Mouse (Mus musculus) thymus, adult 2 months (tissue): ENCODE data around the gene Itga6. TPM values are rescaled to one million over a fixed set of nuclear protein-coding genes. Genes with fewer than 3 reads are reported as not detected.

Experiments used
- DNase-seq: peaks from one replicate; pipeline ENCODE4 v3.0.0; 2021
- H3K27ac ChIP-seq: fragments of 200-500 bp; 2 replicates; pipeline ENCODE4 v1.5.1; 2012; ENCODE audit warnings: low read length, control low read depth; ENCODE audit not compliant: control insufficient read depth, insufficient read depth
- H3K27me3 ChIP-seq: fragments of 200-500 bp; 2 replicates; pipeline ENCODE4 v1.6.1; 2012; ENCODE audit warnings: mild to moderate bottlenecking, low read length, moderate library complexity, mixed read lengths; ENCODE audit not compliant: control insufficient read depth, insufficient read depth
- H3K36me3 ChIP-seq: fragments of 200-500 bp; 2 replicates; pipeline ENCODE4 v1.6.1; 2012; ENCODE audit warnings: mild to moderate bottlenecking, low read length, moderate library complexity; ENCODE audit not compliant: control insufficient read depth, insufficient read depth
- H3K4me1 ChIP-seq: fragments of 200-500 bp; replicated peaks from 2 replicates; pipeline ENCODE4 v1.6.1; 2012; ENCODE audit warnings: low read length; ENCODE audit not compliant: control insufficient read depth, insufficient read depth
- H3K4me3 ChIP-seq: fragments of 200-500 bp; 2 replicates; pipeline ENCODE4 v1.5.1; 2012; ENCODE audit warnings: mild to moderate bottlenecking, low read length, control low read depth, moderate library complexity; ENCODE audit not compliant: control insufficient read depth, insufficient read depth
- CTCF ChIP-seq: fragments of 200-500 bp; IDR thresholded peaks from 2 replicates; pipeline ENCODE4 v1.5.1; 2012; ENCODE audit warnings: mild to moderate bottlenecking, control low read depth, low read length, moderate library complexity, borderline replicate concordance; ENCODE audit not compliant: control insufficient read depth, poor library complexity, insufficient read depth; ENCODE audit errors: extremely low read depth
- POLR2A ChIP-seq: fragments of 200-500 bp; IDR thresholded peaks from 2 replicates; pipeline ENCODE4 v1.6.1; 2012; ENCODE audit warnings: mild to moderate bottlenecking, low read length, control low read depth, moderate library complexity; ENCODE audit not compliant: control insufficient read depth, poor library complexity, insufficient read depth; ENCODE audit errors: extremely low read depth
- WGBS: fragments of 180-500 bp; shearing (Covaris S2); methylation state at CpG from one replicate; pipeline ENCODE4 v1.1.7; 2018; 5-methylcytosine and 5-hydroxymethylcytosine counted together
- polyA plus RNA-seq: library from polyadenylated mRNA; depleted of rRNA; stranded (reverse); fragments of >200 nt; gene quantifications from 2 replicates; pipeline ENCODE4 v1.2.3, GENCODE M21; 2012

Gene Itga6
- polyA plus RNA-seq, 1 experiment: 38.2 TPM

- TF ChIP-seq CTCF (no peak), POLR2A (no peak)
- H3K4me3 ChIP-seq: no peak overlapping the region
- DNase-seq: no peak
- peaks cover 2% of the 10 kb centered on the region; the same call in 1 of the 2 replicates for H3K4me1 ChIP-seq
- WGBS: 94% methylated on average over 10 of the region's 10 CpGs
- H3K27ac ChIP-seq: no peak overlapping the region
- no peaks in the 10 kb centered on the region for H3K27me3 ChIP-seq
- no peaks in the 10 kb centered on the region for H3K36me3 ChIP-seq
Measured at GRCm38 (mm10) chr2:71750087-71750453, 4.7 kb downstream of the Itga6 start.

- Histone ChIP-seq H3K27ac (no peak overlapping the region), H3K27me3 (no peaks in the 10 kb centered on the region), H3K4me1 (peaks cover 2% of the 10 kb centered on the region; the same call in 1 of the 2 replicates), H3K36me3 (no peaks in the 10 kb centered on the region), H3K4me3 (no peak overlapping the region)
- 85% methylated on average over 8 of the region's 8 CpGs for WGBS
- DNase-seq: no peak
- TF ChIP-seq CTCF (no peak), POLR2A (no peak)
Measured at GRCm38 (mm10) chr2:71751336-71751735, 5.9 kb downstream of the Itga6 start.

- no peaks in the 10 kb centered on the region; the same call in 1 of the 2 replicates for H3K4me1 ChIP-seq
- no peaks in the 10 kb centered on the region for H3K36me3 ChIP-seq
- H3K27me3 ChIP-seq: no peaks in the 10 kb centered on the region
- WGBS: 45% methylated on average over 2 of the region's 2 CpGs
- no peak for DNase-seq
- no peak overlapping the region for H3K4me3 ChIP-seq
- H3K27ac ChIP-seq: no peak overlapping the region
- no peak for TF ChIP-seq POLR2A
- no peak for TF ChIP-seq CTCF
Measured at GRCm38 (mm10) chr2:71751863-71752262, 6.4 kb downstream of the Itga6 start.

- no peaks in the 10 kb centered on the region for H3K27me3 ChIP-seq
- no peaks in the 10 kb centered on the region; the same call in 1 of the 2 replicates for H3K4me1 ChIP-seq
- no peaks in the 10 kb centered on the region for H3K36me3 ChIP-seq
- H3K27ac ChIP-seq: no peak overlapping the region
- no peak for DNase-seq
- H3K4me3 ChIP-seq: no peak overlapping the region
- no peak for TF ChIP-seq CTCF
- no peak for TF ChIP-seq POLR2A
- 87% methylated on average over 2 of the region's 2 CpGs for WGBS
Measured at GRCm38 (mm10) chr2:71752383-71752782, 7.0 kb downstream of the Itga6 start.

GRCm38 (mm10) chr2:71753161-71753560 is 7.7 kb downstream of the Itga6 start:
- no peak overlapping the region for H3K27ac ChIP-seq
- no peak overlapping the region for H3K4me3 ChIP-seq
- no peaks in the 10 kb centered on the region; the same call in 1 of the 2 replicates for H3K4me1 ChIP-seq
- H3K27me3 ChIP-seq: no peaks in the 10 kb centered on the region
- WGBS: 95% methylated on average over 4 of the region's 4 CpGs
- H3K36me3 ChIP-seq: no peaks in the 10 kb centered on the region
- TF ChIP-seq CTCF (no peak), POLR2A (no peak)
- no peak for DNase-seq

GRCm38 (mm10) chr2:71755748-71756147 is 10.3 kb downstream of the Itga6 start:
- peaks cover 6% of the 10 kb centered on the region for H3K4me1 ChIP-seq
- 90% methylated on average over 4 of the region's 4 CpGs for WGBS
- H3K36me3 ChIP-seq: no peaks in the 10 kb centered on the region
- no peak overlapping the region; the same call in 1 of the 2 replicates for H3K27ac ChIP-seq
- no peaks in the 10 kb centered on the region for H3K27me3 ChIP-seq
- TF ChIP-seq POLR2A: no peak
- no peak for TF ChIP-seq CTCF
- no peak overlapping the region for H3K4me3 ChIP-seq
- no peak for DNase-seq

- no peak overlapping the region for H3K4me3 ChIP-seq
- 55% methylated on average over 5 of the region's 5 CpGs for WGBS
Measured at GRCm38 (mm10) chr2:71757098-71757497, 11.7 kb downstream of the Itga6 start.

More at GRCm38 (mm10) chr2:71757098-71757497, 11.7 kb downstream of the Itga6 start:
- TF ChIP-seq CTCF (no peak), POLR2A (no peak)
- Histone ChIP-seq H3K36me3 (no peaks in the 10 kb centered on the region), H3K27ac (no peak overlapping the region), H3K27me3 (no peaks in the 10 kb centered on the region), H3K4me1 (peaks cover 6% of the 10 kb centered on the region)
- DNase-seq: no peak
